Mouse (Mus musculus): ENCODE measurements at regions not wholly inside any gene's neighbourhood (a gene's known extent, or its start where the extent isn't known, plus 50 kb on each side); places are given as distances from the start of the nearest gene placed in this dataset.

DNA sequence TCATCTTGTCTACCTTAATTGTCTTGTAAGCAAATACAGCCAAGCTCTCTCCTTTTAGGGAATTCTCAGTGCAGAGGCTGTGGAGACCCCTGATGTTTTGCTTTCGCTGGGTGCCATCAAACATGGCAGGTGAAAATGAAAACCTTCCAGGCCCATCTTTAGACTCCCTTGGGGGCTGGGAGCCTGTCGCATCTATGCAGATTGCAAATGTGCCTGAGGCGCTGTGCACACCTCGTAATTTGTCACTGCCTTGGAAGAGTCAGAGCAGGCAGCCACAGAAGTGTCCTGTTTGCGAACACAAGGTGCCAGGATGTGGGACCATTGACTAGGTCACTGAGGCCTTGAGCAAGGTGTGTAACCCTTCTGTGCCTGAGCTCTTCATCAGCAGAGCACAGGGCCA is 179.2 kb downstream of the Emp1 start:
- no peak for ATAC-seq

DNA sequence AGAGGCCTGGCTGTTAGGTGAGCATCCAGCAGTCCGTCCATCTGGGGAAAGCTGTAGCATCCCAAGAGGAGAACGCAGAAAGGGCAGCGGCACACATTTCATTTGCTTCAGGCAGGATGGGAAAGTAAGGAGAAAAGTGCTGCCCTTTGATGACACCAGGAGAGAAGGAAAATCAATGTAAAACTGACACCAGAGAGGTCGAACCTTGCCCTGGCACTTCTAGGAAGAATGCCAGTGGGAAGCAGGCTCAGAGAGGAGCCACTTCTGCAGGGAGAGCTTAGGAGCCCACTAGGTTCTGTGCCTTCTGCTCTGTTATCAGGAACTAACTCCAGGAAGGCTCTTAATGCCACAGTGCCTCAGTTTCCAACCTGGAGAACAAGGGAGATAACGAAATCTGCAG is 180.0 kb downstream of the Emp1 start:
- H3K9ac ChIP-seq (replicated peaks; ENCODE audit: low read depth, low read length) = no peak overlapping the region
- H3K4me2 ChIP-seq (ENCODE audit: low read length) = no peak overlapping the region
- WGBS = 73% methylated on average over 5 of the region's 5 CpGs
- H3K9me3 ChIP-seq (ENCODE audit: control insufficient read depth, low read length) = no peaks in the 10 kb centered on the region
- no peak for ATAC-seq
- no peaks in the 10 kb centered on the region for H3K27me3 ChIP-seq (replicated peaks; ENCODE audit: control insufficient read depth, insufficient read depth, low read length)
- H3K27ac ChIP-seq (ENCODE audit: low read length) = no peak overlapping the region
- peaks cover 14% of the 10 kb centered on the region for H3K4me1 ChIP-seq (replicated peaks; ENCODE audit: control insufficient read depth, insufficient read depth, low read length)
- no peak overlapping the region for H3K4me3 ChIP-seq (replicated peaks; ENCODE audit: low read length)
- no peaks in the 10 kb centered on the region for H3K36me3 ChIP-seq (ENCODE audit: control insufficient read depth, insufficient read depth)

More for the DNA sequence above, 179.2 kb downstream of the Emp1 start:
- H3K9me3 ChIP-seq (ENCODE audit: control insufficient read depth, low read length) = no peaks in the 10 kb centered on the region
- H3K27me3 ChIP-seq (replicated peaks; ENCODE audit: control insufficient read depth, insufficient read depth, low read length) = no peaks in the 10 kb centered on the region
- H3K36me3 ChIP-seq (ENCODE audit: control insufficient read depth, insufficient read depth) = no peaks in the 10 kb centered on the region
- peaks cover 14% of the 10 kb centered on the region for H3K4me1 ChIP-seq (replicated peaks; ENCODE audit: control insufficient read depth, insufficient read depth, low read length)
- 67% methylated on average over 5 of the region's 5 CpGs for WGBS
- no peak overlapping the region for H3K27ac ChIP-seq (ENCODE audit: low read length)
- no peak overlapping the region for H3K4me3 ChIP-seq (replicated peaks; ENCODE audit: low read length)
- no peak overlapping the region for H3K9ac ChIP-seq (replicated peaks; ENCODE audit: low read depth, low read length)
- H3K4me2 ChIP-seq (ENCODE audit: low read length) = no peak overlapping the region

DNA sequence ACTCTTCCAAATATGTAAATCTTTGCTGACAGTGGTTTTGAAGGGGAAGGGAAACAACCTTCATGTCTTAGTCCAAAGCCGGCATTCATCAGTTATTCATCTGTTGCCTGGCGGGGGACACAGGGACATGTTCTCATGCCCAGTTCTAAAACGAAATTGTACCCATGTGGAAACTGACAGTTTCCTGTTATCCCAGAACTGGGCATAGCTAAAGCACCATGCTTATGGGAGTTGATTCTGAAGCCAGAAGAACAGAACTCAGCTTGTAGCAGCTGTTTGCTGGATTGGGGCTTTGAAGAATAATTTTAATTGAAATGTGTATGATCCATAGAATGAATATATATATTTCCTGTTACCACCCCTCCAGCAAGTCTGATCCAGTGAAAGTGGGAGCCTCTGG is 181.0 kb downstream of the Emp1 start:
- ATAC-seq = peak; percentile 73
- 35% methylated on average over 3 of the region's 3 CpGs for WGBS

DNA sequence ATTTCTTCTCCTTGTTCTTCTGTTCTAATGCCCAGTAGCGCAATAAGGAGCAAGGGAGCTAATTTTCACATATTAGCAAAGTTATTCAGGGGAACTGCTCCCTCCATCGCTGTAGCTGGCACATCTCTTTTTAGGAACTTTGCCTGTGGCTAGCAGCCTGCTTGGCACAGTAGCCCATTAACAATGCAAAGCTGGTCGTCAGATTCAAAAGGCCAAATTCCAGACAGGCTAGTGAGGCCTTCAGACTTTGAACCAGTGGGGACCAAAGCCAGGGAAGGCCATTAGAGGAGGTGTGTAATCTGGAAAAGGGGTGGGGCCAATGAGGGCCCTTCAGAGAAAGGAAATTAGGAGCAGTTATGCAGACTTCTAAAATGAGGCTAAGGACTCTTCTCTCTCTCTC is 181.5 kb downstream of the Emp1 start:
- 6% methylated on average over 3 of the region's 3 CpGs for WGBS
- Histone ChIP-seq H3K4me2 (ENCODE audit: low read length) (no peak overlapping the region), H3K36me3 (ENCODE audit: control insufficient read depth, insufficient read depth) (no peaks in the 10 kb centered on the region), H3K27ac (ENCODE audit: low read length) (peak overlapping the region; percentile 67), H3K9me3 (ENCODE audit: control insufficient read depth, low read length) (no peaks in the 10 kb centered on the region), H3K4me1 (replicated peaks; ENCODE audit: control insufficient read depth, insufficient read depth, low read length) (peaks cover 14% of the 10 kb centered on the region), H3K4me3 (replicated peaks; ENCODE audit: low read length) (no peak overlapping the region), H3K9ac (replicated peaks; ENCODE audit: low read depth, low read length) (no peak overlapping the region), H3K27me3 (replicated peaks; ENCODE audit: control insufficient read depth, insufficient read depth, low read length) (no peaks in the 10 kb centered on the region)
- peak; percentile 68 for ATAC-seq

More for the DNA sequence above, 181.0 kb downstream of the Emp1 start:
- Histone ChIP-seq H3K4me2 (ENCODE audit: low read length) (no peak overlapping the region), H3K4me1 (replicated peaks; ENCODE audit: control insufficient read depth, insufficient read depth, low read length) (peaks cover 14% of the 10 kb centered on the region), H3K9ac (replicated peaks; ENCODE audit: low read depth, low read length) (no peak overlapping the region), H3K27ac (ENCODE audit: low read length) (peak overlapping the region; percentile 67), H3K36me3 (ENCODE audit: control insufficient read depth, insufficient read depth) (no peaks in the 10 kb centered on the region), H3K27me3 (replicated peaks; ENCODE audit: control insufficient read depth, insufficient read depth, low read length) (no peaks in the 10 kb centered on the region), H3K9me3 (ENCODE audit: control insufficient read depth, low read length) (no peaks in the 10 kb centered on the region), H3K4me3 (replicated peaks; ENCODE audit: low read length) (no peak overlapping the region)

DNA sequence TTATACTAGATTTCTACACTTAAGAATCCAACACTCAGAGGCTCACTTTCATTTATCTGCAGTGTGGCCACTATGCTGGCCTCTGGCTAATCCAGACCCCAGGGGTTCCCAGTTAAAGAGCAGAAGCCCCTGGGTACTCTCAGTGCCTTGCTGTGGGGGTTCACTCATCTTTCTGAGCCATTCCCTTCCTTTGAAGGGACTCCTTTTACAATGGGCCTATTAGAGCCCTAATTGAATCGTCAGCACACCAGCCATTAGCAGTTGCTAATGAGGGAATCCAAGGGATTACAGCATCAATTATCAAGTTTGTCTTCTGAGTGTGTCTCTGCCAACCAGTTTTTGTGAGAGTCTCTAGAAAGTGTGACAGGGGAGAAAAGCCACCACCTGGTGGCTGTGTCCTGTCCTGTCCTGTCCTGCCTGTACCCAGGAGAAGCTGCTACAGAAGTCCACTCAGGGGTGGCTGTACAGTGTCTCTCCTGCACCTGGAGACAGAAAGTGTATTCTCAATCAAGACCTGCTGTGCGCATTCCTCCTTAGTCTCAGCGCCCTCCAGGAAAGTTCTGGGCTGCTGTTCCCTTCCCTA is 188.1 kb downstream of the Emp1 start:
- Histone ChIP-seq H3K9ac (replicated peaks; ENCODE audit: low read depth, low read length) (no peak overlapping the region), H3K27me3 (replicated peaks; ENCODE audit: control insufficient read depth, insufficient read depth, low read length) (no peaks in the 10 kb centered on the region), H3K36me3 (ENCODE audit: control insufficient read depth, insufficient read depth) (no peaks in the 10 kb centered on the region), H3K27ac (ENCODE audit: low read length) (no peak overlapping the region), H3K9me3 (ENCODE audit: control insufficient read depth, low read length) (no peaks in the 10 kb centered on the region), H3K4me2 (ENCODE audit: low read length) (no peak overlapping the region), H3K4me3 (replicated peaks; ENCODE audit: low read length) (no peak overlapping the region), H3K4me1 (replicated peaks; ENCODE audit: control insufficient read depth, insufficient read depth, low read length) (no peaks in the 10 kb centered on the region; the same call in 1 of the 2 replicates)
- 22% methylated on average over 3 of the region's 3 CpGs for WGBS
- peak; percentile 75 for ATAC-seq

DNA sequence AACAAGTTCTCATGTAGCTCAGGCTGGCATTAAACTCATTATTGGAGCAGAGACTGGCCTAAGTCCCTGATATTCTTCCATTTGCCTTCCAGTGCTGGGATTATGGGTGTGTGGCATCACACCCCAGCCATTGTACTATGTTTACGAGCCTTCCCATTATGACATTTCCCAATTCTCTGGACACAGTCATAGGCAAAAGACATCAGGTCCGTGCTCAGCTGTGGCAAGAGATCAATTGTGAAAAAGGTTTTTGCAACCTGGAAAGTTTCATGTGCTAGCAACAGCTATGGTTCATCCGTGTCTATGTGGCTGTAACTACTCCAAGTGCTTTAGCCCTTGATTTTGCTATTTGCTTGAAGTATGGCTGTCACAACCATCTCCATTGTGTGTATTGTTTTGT is 190.1 kb downstream of the Emp1 start:
- no peak for ATAC-seq
- Histone ChIP-seq H3K36me3 (ENCODE audit: control insufficient read depth, insufficient read depth) (no peaks in the 10 kb centered on the region), H3K27me3 (replicated peaks; ENCODE audit: control insufficient read depth, insufficient read depth, low read length) (no peaks in the 10 kb centered on the region), H3K4me3 (replicated peaks; ENCODE audit: low read length) (no peak overlapping the region), H3K4me2 (ENCODE audit: low read length) (no peak overlapping the region), H3K27ac (ENCODE audit: low read length) (no peak overlapping the region), H3K9ac (replicated peaks; ENCODE audit: low read depth, low read length) (no peak overlapping the region), H3K9me3 (ENCODE audit: control insufficient read depth, low read length) (no peaks in the 10 kb centered on the region), H3K4me1 (replicated peaks; ENCODE audit: control insufficient read depth, insufficient read depth, low read length) (no peaks in the 10 kb centered on the region; the same call in 1 of the 2 replicates)
- WGBS = 86% methylated on average over 3 of the region's 3 CpGs

DNA sequence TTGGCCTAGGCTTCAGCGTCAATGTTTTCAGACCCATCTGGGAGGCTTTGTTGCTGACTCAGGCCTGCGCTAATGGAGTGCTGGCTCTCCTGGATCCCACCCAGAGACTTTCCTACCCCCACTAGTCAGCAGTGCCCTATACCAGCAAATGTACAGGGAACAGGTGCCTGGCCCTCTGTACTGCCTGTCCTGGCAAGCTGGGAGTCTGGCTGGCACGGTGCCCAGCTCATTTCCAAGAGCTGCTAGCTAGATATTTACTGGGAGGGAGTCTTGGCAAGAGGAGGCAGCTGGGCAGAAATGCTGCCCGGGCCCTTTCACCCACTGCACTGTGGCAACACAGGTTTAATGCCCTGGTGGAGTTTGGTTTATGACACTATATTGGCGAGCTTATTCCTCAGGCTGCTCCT is 197.2 kb downstream of the Emp1 start:
- peak overlapping the region; percentile 24 for H3K27ac ChIP-seq (ENCODE audit: low read length)
- 14% methylated on average over 5 of the region's 5 CpGs for WGBS
- H3K4me3 ChIP-seq (replicated peaks; ENCODE audit: low read length) = no peak overlapping the region
- peaks cover 22% of the 10 kb centered on the region for H3K4me1 ChIP-seq (replicated peaks; ENCODE audit: control insufficient read depth, insufficient read depth, low read length)
- no peaks in the 10 kb centered on the region for H3K27me3 ChIP-seq (replicated peaks; ENCODE audit: control insufficient read depth, insufficient read depth, low read length)
- ATAC-seq = peak; percentile 98
- H3K36me3 ChIP-seq (ENCODE audit: control insufficient read depth, insufficient read depth) = no peaks in the 10 kb centered on the region
- H3K9me3 ChIP-seq (ENCODE audit: control insufficient read depth, low read length) = no peaks in the 10 kb centered on the region
- H3K4me2 ChIP-seq (ENCODE audit: low read length) = no peak overlapping the region; the same call in 1 of the 2 replicates
- H3K9ac ChIP-seq (replicated peaks; ENCODE audit: low read depth, low read length) = no peak overlapping the region

DNA sequence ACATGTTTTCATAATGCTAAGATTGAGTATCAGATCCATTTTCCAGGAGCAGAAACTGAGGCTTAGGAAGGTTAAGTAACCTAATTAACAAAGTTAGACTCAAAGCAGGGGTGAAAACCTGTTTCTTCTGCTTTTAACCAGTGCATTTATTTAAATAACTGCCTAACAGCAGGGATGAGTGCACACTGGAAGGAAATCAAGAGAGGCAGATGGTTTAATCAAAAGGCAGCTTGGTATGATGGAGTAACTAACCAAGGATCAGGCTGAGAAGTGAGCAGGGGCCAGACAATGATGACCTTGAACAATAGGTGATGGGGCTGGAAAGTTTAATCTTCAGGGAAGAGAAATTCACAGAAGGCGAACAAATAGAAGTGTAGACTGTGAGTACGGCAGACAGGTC is 199.9 kb downstream of the Emp1 start:
- WGBS = 51% methylated on average over 2 of the region's 2 CpGs
- H3K4me3 ChIP-seq (replicated peaks; ENCODE audit: low read length) = no peak overlapping the region
- ATAC-seq = no peak

DNA sequence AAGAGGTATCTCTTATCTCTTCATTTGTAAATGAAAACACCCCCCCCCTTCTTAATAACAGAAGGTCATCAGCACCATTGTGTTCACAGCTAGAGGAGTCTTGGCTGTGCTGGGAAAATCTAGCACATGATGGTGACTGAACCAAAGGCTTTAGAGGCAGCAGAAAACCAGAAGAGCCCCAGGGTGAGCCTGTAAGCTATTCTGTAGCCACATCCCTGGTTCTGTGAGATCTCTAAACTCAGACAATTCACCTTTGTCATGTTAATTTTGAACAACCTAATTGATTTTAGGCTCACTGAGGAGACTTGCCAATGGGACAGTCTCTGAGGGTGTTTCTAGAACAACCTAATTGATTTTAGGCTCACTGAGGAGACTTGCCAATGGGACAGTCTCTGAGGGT is 201.4 kb downstream of the Emp1 start:
- Histone ChIP-seq H3K4me3 (replicated peaks; ENCODE audit: low read length) (no peak overlapping the region), H3K9me3 (ENCODE audit: control insufficient read depth, low read length) (no peaks in the 10 kb centered on the region), H3K27ac (ENCODE audit: low read length) (no peak overlapping the region), H3K36me3 (ENCODE audit: control insufficient read depth, insufficient read depth) (no peaks in the 10 kb centered on the region), H3K9ac (replicated peaks; ENCODE audit: low read depth, low read length) (no peak overlapping the region), H3K4me2 (ENCODE audit: low read length) (no peak overlapping the region), H3K4me1 (replicated peaks; ENCODE audit: control insufficient read depth, insufficient read depth, low read length) (peaks cover 22% of the 10 kb centered on the region), H3K27me3 (replicated peaks; ENCODE audit: control insufficient read depth, insufficient read depth, low read length) (no peaks in the 10 kb centered on the region)
- no peak for ATAC-seq

More for the DNA sequence above, 199.9 kb downstream of the Emp1 start:
- Histone ChIP-seq H3K4me1 (replicated peaks; ENCODE audit: control insufficient read depth, insufficient read depth, low read length) (peaks cover 22% of the 10 kb centered on the region), H3K4me2 (ENCODE audit: low read length) (no peak overlapping the region), H3K27ac (ENCODE audit: low read length) (no peak overlapping the region), H3K9ac (replicated peaks; ENCODE audit: low read depth, low read length) (no peak overlapping the region), H3K27me3 (replicated peaks; ENCODE audit: control insufficient read depth, insufficient read depth, low read length) (no peaks in the 10 kb centered on the region), H3K36me3 (ENCODE audit: control insufficient read depth, insufficient read depth) (no peaks in the 10 kb centered on the region), H3K9me3 (ENCODE audit: control insufficient read depth, low read length) (no peaks in the 10 kb centered on the region)

DNA sequence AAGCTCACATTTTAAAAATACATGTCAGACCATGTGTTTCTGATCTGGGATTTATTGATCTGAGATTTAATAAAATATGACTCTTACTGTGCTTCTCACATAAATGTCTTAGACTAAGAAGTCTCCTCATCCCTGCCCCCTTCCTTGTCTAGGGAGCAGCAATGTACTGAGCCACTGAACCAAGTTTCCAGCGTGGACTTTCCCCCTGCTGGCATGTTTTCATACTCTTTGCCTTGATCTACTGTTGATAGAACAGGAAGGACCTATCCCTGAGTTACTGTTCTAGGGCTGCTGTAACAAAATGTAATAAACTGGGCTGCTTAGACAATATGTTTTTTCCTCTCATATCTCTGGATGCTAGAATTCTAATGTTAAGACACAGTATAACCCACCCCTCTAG is 206.7 kb downstream of the Emp1 start:
- no peaks in the 10 kb centered on the region for H3K36me3 ChIP-seq (ENCODE audit: control insufficient read depth, insufficient read depth)
- ATAC-seq = no peak
- WGBS = 61% methylated on average over 1 of the region's 1 CpGs
- H3K9ac ChIP-seq (replicated peaks; ENCODE audit: low read depth, low read length) = no peak overlapping the region
- no peak overlapping the region for H3K27ac ChIP-seq (ENCODE audit: low read length)
- no peak overlapping the region for H3K4me3 ChIP-seq (replicated peaks; ENCODE audit: low read length)
- H3K4me1 ChIP-seq (replicated peaks; ENCODE audit: control insufficient read depth, insufficient read depth, low read length) = no peaks in the 10 kb centered on the region
- H3K27me3 ChIP-seq (replicated peaks; ENCODE audit: control insufficient read depth, insufficient read depth, low read length) = no peaks in the 10 kb centered on the region
- no peaks in the 10 kb centered on the region for H3K9me3 ChIP-seq (ENCODE audit: control insufficient read depth, low read length)
- no peak overlapping the region for H3K4me2 ChIP-seq (ENCODE audit: low read length)

Data from forebrain, embryonic 16.5 days (tissue).